Mouse (Mus musculus) retina, postnatal 1 day (tissue): ENCODE results near the gene Hoxb7.

Experiments
- DNase-seq: peaks from one replicate; pipeline ENCODE4 v3.0.0-alpha.2; 2012

Hoxb7 gene

GRCm38 (mm10) chr11:96286739-96287385, 439 bp downstream of the Hoxb7 start:
- no peak for DNase-seq

GRCm38 (mm10) chr11:96287411-96287810, 988 bp downstream of the Hoxb7 start:
- no peak for DNase-seq

DNA sequence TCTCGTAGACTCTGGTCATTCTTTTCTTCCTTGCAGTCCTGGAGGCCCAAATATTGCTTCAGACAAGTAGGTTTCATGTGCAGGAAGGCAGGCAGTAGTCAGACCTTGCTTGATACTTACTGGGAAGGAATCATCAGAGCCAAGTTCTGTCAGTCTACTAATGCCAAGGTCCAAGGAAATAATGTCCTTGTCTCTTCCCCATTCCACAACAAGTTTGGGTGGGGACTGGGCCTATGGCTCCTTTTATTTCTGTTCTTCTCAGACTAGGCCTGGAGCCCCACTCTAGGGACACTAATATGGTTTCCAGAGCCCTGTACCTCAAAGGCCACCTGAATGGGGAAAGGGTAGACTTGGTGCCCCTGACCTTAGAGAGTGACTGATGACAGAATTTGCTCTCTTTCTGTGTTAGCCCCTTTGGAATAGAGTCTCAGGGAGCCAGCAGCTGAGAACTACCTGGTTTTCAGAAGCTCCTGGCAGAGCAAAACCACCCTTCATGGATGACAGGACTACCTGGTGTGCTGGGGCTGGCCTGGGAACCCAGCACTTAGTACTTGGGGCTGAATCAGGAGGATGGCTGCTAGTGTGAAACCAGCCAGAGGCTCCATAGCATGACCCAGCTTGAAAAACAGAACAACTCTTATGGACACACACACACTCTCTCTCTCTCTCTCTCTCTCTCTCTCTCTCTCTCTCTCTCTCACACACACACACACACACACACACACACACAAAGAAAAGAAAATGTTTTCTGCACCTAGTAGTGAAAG, 2.2 kb downstream of the Hoxb7 start:
- DNase-seq, result no peak

DNA sequence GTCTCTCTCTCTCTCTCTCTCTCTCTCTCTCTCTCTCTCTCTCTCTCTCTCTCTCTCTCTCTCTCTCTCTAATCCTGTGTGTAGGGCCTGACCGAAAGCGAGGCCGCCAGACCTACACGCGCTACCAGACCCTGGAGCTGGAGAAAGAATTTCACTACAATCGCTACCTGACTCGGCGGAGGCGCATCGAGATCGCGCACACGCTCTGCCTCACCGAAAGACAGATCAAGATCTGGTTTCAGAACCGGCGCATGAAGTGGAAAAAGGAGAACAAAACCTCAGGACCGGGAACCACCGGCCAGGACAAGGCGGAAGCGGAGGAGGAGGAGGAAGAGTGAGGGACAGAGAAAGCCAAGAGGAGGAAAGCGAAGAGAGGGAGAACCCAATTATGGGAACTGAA, 2.9 kb downstream of the Hoxb7 start:
- no peak for DNase-seq

- no peak for DNase-seq
Measured at GRCm38 (mm10) chr11:96289837-96290236, 3.4 kb downstream of the Hoxb7 start.

- DNase-seq, result no peak
Measured at GRCm38 (mm10) chr11:96290705-96291355, 4.4 kb downstream of the Hoxb7 start.

DNA sequence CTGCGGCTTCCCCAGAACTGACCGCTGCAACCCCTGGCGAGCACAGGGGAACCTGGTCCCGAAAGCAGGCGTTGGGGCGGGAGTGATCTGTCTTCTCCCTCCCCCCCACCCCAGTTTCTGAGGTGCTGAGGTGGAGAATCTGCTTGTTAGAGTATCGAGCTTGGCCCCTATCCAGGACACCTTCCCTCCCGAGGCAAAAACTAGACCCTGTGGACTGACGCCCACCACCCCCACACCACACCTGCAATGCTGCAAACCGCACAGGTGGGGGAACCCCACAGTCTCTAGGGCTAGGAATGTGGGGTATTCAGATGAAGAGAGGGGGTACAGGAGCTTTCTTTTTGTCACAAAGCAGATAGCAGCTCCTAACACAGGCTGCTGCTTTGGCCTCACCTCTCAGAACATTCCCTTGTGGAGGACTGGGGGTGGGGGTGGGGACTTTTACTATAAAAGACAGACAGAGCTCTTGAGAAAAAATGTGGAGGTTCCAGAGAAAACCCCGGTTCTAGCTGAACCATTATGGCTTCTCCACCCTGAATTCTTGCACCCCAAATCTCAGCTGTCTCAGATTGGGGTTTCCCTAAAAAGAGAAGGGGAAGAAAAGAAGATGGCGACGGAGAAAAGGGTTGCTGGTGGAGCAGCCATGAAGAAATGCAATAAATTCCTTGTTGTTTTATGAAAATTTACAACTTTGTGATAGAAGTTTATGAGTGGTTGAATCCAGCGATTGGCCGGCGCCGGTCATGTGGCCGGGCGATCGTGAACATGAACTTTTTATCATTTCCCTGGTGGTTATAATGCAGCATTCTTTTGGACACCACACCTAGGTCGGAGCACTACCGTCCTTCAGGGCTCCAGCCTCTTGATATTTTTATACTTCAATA, 5.5 kb downstream of the Hoxb7 start, which contains the start of gene Hoxb6:
TSS of gene Hoxb6 (plus strand) at position 796 of the 884 bp plus-strand sequence.
- no peak for DNase-seq

GRCm38 (mm10) chr11:96292565-96293301, 6.3 kb downstream of the Hoxb7 start:
- DNase-seq, result no peak

GRCm38 (mm10) chr11:96293302-96293921, 7.0 kb downstream of the Hoxb7 start:
- no peak for DNase-seq

GRCm38 (mm10) chr11:96294245-96295091, 8.0 kb downstream of the Hoxb7 start:
- peak; percentile 89 for DNase-seq

DNA sequence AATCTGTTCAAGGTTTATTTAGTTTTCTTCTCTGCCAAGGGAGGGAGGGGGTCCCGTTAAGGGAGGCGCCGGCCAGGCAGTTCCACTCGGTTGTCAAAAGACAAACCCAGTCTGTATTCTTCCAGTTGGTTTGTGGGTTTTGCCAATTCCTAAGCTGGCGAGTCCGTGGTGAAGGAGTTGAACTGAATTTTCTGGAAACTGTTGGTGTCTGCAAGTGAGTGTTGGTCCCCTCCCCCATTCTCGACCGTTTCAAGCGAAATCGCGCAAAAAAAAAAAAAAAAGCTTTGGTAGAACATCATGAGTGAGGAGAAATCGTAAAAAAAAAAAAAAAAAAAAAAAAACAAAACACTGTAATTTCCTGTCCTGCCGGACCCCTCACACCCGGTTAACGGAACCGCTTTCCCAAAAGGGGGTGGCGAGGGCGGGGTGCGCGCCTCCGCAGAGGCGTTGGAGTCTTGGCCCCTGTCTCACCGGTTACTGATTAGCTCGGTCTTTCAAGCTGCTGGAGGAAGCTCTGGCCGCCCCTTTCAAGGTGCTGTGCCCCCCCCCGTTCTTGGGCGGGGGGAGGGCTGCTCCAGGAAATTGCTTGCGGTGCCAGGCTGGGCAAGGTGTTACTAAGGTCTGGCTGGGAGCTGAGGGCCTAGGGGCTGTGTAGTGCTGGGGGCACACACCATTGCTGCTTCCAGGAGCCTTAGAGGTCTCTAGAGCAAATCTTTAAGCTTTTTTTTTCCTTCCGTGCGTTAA, 8.8 kb downstream of the Hoxb7 start:
- no peak for DNase-seq

DNA sequence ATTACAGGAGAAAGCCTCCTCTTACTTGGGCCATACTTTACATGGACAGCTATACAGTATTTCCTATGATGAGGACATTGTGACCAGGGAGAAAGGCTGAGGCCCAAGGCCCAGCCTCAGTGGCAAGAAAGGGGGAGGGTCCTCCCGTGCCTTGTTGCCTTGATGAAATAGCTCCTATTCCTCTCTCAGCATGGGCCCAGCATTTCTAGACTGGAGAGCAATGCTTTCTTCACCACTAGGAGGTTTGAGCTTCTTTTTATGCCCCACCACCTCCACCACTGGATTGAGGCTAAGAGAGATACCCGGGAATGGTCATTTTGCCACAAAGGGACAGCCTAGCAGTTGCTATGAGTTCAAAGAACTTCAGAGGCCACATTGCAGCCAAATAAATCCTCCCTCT, 10.6 kb downstream of the Hoxb7 start:
- no peak for DNase-seq

GRCm38 (mm10) chr11:96297428-96297827, 11.0 kb downstream of the Hoxb7 start:
- no peak for DNase-seq

DNA sequence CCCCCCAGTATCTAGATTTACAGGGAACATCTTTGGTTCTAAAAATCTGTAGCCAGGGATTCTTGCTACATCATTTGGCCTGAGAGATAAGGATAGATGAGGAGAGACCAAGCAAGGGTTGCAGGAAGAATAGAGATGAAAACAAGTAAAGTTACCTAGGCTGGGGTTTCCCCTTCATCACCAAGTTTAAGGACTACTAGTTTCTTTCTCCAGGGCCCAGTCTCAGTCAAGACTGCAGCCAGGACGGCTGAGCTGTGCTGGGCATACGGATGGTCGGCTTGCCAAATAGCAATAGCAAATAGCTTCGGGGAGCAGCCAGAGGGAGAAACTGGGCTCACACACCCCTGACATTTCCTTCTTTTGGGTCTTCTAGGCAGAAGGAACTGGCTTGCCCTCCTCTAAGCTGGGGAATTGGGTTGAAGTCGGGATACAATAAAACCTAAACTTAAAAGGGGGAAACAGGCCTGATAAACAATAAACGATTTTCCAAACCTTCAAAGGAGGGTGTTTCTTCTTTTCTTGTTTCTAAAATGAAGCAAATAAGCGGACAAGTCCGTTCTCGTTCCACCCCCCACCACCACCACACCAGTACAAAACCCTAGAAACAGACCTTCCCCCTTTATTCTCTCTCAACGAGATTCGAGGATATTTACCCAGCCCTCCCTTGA, 11.7 kb downstream of the Hoxb7 start:
- no peak for DNase-seq

- DNase-seq, result no peak
Measured at GRCm38 (mm10) chr11:96298895-96299667, 12.7 kb downstream of the Hoxb7 start.

DNA sequence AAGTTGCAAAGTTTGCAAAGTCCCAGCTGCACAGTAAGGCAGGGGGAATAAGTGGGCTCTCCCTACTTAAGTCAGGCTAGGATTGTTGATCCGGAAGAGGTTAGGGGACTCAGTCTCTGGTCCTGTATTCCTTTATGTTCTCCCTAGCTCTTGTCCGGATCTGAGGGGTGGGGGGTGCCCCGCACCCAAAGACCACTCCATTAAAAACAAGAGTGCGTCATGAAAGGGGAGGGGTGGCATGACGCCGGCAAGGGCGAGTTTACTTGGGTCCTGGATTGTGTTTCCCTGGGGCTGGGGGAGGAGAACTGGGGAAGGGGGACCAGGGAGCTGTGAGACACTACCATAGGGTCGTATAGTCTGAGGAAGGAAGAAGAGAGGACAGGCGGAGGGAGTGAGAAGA, 13.4 kb downstream of the Hoxb7 start:
- no peak for DNase-seq

- no peak for DNase-seq
Measured at GRCm38 (mm10) chr11:96300354-96301063, 14.1 kb downstream of the Hoxb7 start.

DNA sequence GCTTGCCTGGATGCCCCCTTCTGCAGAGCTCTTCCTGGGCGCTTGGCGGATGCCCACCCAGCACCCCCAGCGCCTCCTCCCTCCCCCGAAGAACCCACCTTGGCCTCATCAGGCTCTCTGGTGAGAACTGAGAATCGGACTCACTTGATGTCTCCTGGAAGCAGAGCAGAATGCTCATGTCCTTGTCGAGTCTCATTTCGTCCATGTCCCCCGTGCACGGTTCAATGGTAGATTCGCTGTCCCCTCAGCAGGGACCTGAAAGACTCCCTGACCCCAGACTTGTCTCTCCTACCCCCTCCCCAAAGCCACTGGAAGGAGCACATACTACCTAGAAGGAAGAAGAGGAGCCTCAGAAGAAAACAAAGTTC, 14.6 kb downstream of the Hoxb7 start:
- no peak for DNase-seq
